Mouse (Mus musculus): ENCODE data around the gene Hap1.
A peak's percentile ranks its signal among the peaks of the same experiment; 100 is the strongest.
"Not testable (repeated sequence)": the region's sequence is repeated elsewhere in the genome, so short reads cannot be mapped to it uniquely, and the experiment has no call there.

Gene Hap1

GRCm38 (mm10) chr11:100389931-100390445 lies 34.1 kb upstream of the Hap1 start:
- DNase-seq: no peak

GRCm38 (mm10) chr11:100388588-100388987 lies 32.7 kb upstream of the Hap1 start:
- DNase-seq: no peak

- no peak for DNase-seq
These were observed 31.9 kb upstream of the Hap1 start for GRCm38 (mm10) chr11:100387589-100388375.

- DNase-seq: no peak
These were observed 31.2 kb upstream of the Hap1 start for GRCm38 (mm10) chr11:100387111-100387510.

- DNase-seq: no peak
These were observed 30.7 kb upstream of the Hap1 start for GRCm38 (mm10) chr11:100386586-100386985.

- no peak for DNase-seq
These were observed 29.1 kb upstream of the Hap1 start for GRCm38 (mm10) chr11:100385016-100385415.

- no peak for DNase-seq
These were observed 26.8 kb upstream of the Hap1 start for GRCm38 (mm10) chr11:100382682-100383081.

GRCm38 (mm10) chr11:100379311-100379710 lies 23.4 kb upstream of the Hap1 start:
- DNase-seq: no peak

GRCm38 (mm10) chr11:100378446-100378845 lies 22.5 kb upstream of the Hap1 start:
- no peak for DNase-seq

- no peak for DNase-seq
These were observed 22.1 kb upstream of the Hap1 start for GRCm38 (mm10) chr11:100377989-100378388.

- DNase-seq: no peak
These were observed 20.9 kb upstream of the Hap1 start for GRCm38 (mm10) chr11:100376746-100377389.

GRCm38 (mm10) chr11:100376005-100376404 lies 20.1 kb upstream of the Hap1 start:
- DNase-seq: no peak

GRCm38 (mm10) chr11:100375127-100375526 lies 19.2 kb upstream of the Hap1 start:
- DNase-seq: no peak

- DNase-seq: no peak
These were observed 16.1 kb upstream of the Hap1 start for GRCm38 (mm10) chr11:100371981-100372558.

- DNase-seq: no peak
These were observed 13.9 kb upstream of the Hap1 start for GRCm38 (mm10) chr11:100369822-100370221.

- no peak for DNase-seq
These were observed 13.2 kb upstream of the Hap1 start for GRCm38 (mm10) chr11:100369145-100369544.

- DNase-seq: no peak
These were observed 7.1 kb upstream of the Hap1 start for GRCm38 (mm10) chr11:100362979-100363562.

GRCm38 (mm10) chr11:100362209-100362978 lies 6.5 kb upstream of the Hap1 start:
- peak; percentile 53 for DNase-seq

GRCm38 (mm10) chr11:100361059-100361458 lies 5.1 kb upstream of the Hap1 start:
- not testable (repeated sequence) for DNase-seq

GRCm38 (mm10) chr11:100360175-100360574 lies 4.2 kb upstream of the Hap1 start:
- no peak for DNase-seq

GRCm38 (mm10) chr11:100357408-100357807 lies 1.5 kb upstream of the Hap1 start:
- no peak for DNase-seq

- DNase-seq: no peak
These were observed 887 bp upstream of the Hap1 start for GRCm38 (mm10) chr11:100356819-100357211.

Data from layer of hippocampus, adult 9-11 months (tissue).